Mouse (Mus musculus) megakaryocyte, embryonic 14.5 days (primary cell): Measurements from ENCODE around the gene Ccdc33.

Experiments
- FLI1 ChIP-seq: IDR thresholded peaks from 2 replicates; pipeline ENCODE4 v1.6.1; 2012; ENCODE audit warnings: low read length, inconsistent platforms, mixed read lengths
- GATA1 ChIP-seq: IDR thresholded peaks from 3 replicates; pipeline ENCODE4 v1.6.1; 2012; ENCODE audit warnings: mixed read lengths, low read length, inconsistent platforms, borderline replicate concordance

GRCm38 (mm10) chr9:58165779-58166178 lies 47.2 kb upstream of the Ccdc33 start:
- no peak for TF ChIP-seq GATA1
- TF ChIP-seq FLI1: no peak
